Mouse (Mus musculus) kidney, adult 8-10 months (tissue): Measurements from ENCODE around the gene 4933415A04Rik.
A peak's percentile ranks its signal among the peaks of the same experiment; 100 is the strongest.

Experiments
- DNase-seq, 2 experiments: peaks; one replicate each; pipeline ENCODE4 v3.0.0; 2022

Gene 4933415A04Rik

DNA sequence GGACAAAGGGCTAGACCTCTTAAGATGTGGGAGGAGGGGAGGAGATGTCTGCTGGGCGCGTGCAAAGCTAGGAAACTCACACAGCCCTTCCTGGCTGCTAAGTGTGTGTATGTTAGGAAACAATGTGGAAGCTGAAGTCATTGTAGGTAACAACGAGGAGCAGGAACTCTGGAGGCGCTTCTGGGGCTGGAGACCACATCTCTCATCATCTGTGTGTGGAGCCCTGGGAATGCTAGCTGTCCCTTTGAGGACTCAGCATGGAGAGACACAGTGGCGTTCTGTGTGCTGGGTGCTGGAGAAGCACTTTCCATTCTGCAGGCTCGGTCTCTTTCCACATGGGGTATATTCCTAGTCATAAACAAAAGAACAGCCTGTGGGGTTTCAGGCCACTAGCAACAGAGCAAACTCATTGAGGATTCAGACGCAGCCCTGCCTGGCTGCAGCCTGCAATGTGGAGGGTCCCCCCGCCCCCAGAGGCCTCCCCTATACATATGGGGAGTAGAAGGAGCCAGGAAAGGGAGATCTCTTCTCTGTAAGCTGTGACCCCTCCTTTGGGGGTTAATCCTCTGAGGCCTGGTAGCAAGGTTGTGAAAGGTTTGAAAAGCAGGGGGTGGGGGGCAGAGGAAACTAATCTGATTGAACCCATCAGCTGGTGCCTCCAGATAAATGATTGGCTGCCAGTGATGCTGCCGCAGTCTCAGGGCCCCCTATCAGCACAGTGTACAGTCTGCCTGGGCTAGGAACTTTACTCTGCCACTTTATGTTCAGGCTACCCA lies 11.3 kb upstream of the 4933415A04Rik start:
- DNase-seq: no peak

DNA sequence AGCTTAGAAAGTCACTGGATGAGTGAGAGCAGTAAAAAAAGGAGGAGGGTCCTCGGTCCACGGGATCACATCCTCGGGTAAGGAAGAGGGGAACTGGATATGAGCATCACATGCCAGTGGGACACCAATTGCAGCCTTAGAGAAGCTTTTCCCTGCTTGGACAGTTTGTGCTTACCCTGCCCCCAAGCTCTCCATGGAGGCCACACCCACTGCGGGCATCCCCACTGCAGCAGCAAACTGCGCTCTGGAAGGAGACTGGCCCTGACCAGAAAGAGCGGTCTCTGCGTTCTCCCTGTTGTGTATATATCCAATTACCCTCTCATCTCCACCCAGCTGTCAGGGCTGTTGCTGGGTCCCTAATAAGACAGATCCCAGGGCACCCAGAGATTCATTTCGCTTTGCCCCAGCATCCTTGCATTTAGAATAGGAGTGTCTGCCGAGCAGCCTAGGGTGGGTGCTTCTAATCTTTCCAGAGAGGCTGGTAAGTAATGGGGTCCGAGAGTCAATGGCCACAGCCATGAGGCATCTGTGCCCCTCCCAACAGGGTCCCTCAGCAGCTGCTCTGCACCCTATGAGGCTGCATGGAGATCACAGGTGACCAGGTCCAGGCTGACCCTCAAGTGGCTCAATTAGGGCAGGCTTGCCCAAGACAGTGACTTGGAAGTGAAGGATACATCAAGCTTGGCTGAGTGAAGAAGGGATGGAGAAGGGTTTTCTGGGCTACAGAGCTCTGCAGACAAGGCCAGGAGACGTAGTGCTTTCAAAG lies 8.9 kb upstream of the 4933415A04Rik start:
- DNase-seq: no peak

DNA sequence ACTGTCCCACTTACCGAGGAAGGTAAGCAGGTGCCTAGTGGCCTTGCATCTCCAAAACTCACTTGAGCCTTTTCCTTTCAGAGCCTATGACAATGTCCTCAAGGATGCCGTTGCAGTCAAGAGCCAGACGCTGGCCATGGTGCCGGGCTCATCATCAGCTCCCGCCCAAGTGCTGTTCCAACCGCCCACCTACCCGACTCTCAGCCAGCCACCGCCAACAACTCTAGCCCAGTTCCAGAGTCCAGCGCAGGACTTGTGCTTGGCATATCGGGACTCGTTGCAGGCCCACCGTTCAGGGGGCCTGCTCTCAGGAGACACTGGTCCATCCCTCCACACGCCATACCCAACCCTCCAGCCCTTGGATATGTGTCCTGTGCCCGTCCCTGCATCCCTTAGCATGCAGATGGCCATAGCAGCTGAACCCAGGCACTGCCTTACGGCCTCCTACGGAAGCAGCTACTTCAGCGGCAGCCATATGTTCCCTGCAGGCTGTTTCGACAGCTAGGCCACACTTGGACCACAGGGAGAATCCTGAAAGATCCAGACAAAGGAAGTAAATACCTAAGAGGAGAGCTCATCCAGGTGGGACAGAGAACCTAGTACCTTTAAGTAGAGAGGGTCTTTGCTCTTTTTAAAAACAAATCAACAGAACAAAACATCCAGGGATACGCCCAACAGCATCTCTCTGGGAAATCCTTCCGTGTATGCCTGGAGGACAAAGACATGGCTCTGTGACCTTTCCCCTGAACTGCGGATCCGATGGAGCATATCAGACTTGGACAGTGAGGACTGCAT lies 1.4 kb upstream of the 4933415A04Rik start:
- no peak for DNase-seq

DNA sequence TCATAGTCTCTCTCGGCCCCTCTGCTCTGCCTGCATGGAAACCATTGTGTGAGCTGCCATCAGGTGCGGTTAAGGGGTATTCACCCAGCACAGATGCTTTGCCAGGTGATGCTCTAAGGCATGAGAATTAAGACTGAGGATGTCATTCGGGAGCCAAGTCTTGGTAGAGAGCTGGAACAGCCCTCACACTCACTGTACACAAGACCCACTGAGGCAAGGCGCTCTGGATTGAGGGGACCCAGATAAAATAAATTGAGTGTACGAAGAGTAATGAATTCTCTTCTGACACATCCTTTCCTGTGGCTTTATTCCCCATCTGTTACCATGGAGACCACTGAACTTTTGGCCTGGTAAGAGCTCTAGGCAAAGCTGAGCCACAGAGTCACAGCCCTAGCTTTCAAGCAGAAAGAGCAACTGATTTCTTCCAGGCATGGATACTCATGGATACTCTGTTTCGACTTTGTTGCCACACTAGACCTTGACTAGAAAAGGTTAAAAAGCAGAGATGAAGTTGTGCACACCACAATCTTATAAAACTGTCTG lies 2.8 kb downstream of the 4933415A04Rik start:
- DNase-seq: no peak

DNA sequence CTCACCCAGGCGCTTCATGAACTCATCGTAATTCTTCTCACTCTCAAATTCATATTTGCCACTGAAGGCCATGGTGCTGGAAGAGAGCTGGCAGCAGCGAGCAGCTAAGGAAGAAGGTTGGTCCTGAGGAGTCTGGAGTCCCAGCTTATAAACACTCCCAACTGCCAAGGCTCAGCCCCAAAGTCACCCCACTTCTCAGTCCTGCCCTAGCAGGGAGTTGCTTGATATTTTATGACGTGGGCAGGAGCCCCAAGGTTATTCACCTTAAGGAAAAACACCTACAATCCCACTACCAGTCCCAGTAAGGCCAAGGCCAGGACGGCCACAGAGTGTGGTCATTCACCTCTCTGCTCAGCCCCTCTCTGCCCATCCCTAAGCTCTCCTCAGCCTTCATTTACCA lies 14.6 kb downstream of the 4933415A04Rik start, which contains the start of gene Fabp6:
TSS of gene Fabp6 (minus strand) at position 101 of the 400 bp plus-strand sequence.
- no peak for DNase-seq

DNA sequence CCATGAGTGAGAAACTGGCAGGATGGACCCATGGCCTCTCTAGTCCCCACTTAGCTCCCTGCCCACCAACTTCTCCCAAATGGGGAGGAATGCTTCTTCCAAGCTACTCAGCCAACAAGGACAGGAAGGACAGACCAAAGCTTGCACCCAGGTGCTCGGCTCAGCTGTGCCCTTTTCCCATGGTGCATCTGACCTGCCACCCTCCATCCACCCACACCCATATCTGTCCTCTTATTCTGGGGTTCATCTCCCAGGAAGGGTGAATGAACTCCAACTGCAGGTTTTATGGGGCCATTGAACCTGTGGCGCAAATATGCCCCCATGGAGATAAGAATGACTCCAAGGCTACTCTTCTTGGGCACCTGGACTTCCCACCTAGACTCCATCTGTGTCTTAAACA lies 17.4 kb downstream of the 4933415A04Rik start:
- DNase-seq: no peak

DNA sequence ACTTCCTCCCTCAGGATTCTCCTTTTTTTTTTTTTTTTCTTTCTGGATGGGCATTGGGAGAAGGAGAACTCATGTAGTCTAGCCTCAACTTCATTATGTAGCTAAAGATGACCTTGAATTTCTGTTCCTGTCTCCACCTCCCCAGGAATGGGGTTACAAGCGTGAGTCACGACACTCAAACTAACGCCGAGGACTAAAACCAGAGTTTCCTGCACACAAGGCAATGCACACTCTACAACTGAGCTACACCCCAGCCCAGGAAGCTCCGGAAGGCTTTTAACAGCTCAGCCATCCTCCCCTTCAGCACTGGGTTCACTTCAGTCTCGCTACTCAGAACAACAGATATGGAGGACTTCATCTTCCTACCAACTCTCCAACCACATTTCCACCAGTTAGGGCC lies 18.1 kb downstream of the 4933415A04Rik start:
- no peak for DNase-seq

DNA sequence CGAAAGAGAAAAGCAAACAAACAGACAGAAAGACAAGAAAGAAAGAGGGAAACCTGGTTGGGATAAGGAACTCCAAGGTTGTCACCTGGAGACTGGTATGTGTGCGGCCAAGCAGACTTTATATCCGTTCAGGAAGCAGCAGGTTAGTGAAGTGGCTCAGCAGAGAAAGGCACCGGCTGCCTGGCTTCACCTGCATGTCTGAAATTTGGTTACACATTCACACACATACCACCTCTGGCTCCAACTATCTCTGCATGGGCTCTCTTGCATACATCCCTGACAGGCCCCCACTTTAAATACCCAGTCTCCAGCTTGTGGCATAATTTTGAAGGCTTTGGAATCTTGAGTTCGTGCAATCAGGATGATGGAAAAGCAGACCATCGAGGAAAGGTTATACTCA lies 19.0 kb downstream of the 4933415A04Rik start:
- DNase-seq: no peak

DNA sequence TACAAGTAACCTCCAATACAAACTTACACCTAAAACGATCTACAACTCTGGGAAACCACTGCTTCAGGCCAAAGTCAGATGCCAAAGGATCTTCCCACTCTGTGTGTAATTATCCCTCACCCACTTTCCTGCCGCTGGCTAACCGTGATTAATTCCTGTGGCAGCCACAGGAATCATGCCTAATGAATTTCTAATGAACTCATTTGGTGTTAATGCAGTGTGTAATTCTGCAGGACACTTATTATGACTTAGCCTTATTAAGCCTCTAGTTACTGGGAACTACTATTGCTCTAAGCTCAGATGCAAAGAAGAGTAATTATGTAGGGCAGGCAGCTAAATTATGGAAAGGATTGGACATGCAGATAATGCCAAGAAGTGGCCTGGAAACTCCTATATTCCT lies 21.6 kb downstream of the 4933415A04Rik start:
- no peak for DNase-seq

DNA sequence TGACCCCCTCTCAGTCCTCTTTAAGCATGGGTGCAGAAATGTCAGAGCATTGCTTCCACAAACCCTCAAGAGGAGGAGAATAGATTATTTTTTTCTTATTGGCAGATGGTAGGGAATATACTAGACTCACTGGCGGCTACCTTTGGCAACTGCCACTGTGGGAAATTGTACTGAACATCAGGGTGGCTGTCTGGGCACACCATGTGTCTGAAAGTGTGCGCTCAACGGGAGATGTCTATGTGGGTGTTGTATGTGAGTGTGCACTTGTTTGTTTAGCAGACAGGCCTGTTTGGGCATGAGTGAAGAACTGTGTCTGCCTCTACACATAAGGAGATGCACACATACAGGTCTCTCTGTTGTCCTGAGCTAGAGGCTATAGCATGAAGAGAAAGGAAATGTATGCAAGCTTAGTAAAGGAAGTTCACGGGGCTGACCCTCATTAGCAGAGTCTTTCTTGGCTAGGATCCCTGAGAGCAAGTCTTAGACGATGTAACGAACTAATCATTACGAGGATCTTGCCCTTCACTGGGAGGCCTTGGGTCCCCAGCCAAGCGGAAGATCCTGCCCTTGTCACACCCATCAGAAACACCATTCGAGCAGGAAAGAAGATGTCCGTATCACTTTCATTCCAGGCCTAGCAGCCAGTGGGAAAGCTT lies 23.3 kb downstream of the 4933415A04Rik start:
- no peak for DNase-seq

DNA sequence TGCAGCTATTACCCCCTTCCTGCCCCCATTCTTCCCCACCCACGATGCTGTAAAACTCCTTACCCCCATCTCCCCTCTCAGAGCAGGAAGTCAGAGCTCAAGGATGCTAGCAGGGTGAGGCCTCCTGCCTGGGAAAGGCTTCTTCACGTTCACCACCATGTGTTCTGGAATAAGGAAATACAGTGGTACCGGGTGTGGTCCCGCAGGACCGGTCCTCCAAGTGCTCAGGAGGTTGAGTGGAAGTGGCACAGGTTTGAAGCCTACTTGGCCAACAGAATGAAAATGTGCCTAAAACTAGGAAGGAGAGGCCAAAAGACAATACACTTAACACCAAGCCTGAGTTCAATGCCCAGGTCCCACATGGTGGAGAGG lies 23.8 kb downstream of the 4933415A04Rik start:
- no peak for DNase-seq

DNA sequence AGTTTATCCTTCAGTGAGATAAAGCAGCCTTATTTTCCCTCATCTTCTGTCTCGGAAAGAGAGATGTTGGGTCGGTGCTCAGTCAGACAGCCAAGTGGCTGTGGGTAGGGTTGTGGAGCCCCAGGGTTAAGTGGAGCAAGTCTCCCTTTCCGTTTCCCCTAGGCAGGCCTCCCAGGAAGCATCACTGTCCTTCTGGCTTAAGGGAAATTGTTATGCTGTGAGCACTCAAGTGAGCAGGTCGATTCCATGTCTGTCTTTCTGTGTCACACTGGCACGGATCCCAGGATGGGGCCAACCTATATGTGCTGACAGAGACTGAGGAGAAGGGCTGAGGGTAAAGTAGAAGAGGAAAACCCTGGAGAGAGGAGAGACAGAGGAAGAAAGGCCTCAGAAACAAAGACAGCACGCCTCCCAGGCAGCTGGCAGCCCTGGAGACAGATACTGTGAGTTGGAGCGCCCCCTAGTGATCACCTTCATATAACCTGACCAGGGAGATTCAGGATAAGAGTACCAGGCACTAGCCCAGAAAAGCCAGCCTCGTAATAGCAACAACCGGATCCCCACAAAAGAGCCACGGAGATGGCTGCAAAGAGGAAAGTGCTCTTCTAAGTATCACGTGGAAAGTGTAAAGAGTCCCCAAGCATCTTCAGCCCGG lies 26.1 kb downstream of the 4933415A04Rik start:
- peak; percentile 59 to 86 for DNase-seq

DNA sequence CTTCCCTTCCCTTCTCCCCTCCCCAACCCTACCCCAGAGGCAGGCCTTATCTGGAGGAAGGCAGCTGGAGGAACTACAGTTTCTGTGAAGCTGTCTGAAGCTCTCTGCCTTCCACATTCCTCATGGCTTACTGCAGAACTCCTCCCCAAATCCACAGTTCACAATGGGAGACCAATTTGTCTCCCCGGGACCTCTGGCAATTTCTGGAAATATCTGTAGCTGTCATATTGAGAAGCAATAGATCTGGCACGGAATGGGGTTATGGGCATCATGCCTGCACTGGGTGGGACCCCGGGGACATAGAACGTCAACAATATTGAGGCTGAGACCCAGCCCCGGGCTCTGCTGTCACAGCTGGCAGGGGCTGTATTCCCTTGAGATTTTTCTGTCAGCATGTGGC lies 31.1 kb downstream of the 4933415A04Rik start:
- no peak for DNase-seq

DNA sequence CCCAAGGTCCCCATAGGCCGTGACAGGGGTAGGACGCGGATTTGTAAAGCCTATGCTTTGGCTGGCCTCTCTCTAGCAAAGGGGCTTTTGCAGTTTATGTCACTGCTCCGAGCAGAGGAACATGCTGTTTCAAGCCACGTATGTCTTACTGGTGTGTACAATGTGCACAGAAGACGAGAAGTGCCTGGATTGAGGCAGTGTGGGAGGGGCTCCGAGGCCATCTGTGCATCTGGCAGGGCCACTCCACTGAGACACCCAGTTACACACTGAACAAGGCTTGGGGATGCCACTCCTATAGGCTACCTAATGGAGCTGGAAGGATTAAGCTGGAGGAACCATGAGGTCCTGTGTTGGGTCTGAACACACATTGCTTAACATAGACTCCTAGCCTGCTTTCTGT lies 31.6 kb downstream of the 4933415A04Rik start:
- no peak for DNase-seq

DNA sequence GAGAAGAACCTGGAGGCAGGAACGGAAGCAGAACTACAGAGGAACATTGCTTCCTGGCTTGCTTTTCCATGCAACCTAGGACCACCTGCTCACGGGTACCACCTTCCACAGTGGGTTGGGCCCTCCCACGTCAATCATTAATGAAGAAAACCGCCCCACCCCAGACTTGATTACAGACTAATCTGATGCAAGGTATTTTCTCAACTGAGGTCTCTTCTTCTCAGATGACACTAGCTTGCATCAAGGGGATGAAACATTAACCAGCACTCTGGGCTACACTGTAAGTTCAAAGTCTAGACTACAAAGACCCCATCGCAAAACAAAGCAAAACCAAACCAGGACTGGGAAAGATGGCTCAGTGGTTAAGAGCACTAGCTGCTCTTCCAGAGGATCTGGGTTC lies 34.9 kb downstream of the 4933415A04Rik start:
- peak; percentile 74 to 78 for DNase-seq

DNA sequence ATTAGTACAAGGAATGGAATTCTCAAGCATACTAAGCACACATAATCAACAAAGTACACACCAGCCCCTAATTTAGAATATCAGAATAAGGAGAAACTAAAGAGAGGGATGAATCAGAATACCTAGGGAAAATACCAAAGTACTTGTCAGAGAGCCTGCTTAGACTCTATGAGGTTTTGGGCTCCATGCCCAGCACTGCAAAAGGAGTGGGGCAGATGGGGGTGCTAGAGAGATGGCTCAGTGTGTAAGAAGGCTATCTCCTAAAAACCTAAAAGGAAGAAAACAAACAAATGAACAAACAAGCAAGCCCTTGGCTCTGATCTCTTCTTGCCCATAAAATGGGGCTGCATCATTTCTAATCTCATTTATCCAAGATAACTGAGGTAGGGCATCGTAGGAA lies 37.5 kb downstream of the 4933415A04Rik start:
- peak in 1 of 2 experiments; percentile 42 for DNase-seq

DNA sequence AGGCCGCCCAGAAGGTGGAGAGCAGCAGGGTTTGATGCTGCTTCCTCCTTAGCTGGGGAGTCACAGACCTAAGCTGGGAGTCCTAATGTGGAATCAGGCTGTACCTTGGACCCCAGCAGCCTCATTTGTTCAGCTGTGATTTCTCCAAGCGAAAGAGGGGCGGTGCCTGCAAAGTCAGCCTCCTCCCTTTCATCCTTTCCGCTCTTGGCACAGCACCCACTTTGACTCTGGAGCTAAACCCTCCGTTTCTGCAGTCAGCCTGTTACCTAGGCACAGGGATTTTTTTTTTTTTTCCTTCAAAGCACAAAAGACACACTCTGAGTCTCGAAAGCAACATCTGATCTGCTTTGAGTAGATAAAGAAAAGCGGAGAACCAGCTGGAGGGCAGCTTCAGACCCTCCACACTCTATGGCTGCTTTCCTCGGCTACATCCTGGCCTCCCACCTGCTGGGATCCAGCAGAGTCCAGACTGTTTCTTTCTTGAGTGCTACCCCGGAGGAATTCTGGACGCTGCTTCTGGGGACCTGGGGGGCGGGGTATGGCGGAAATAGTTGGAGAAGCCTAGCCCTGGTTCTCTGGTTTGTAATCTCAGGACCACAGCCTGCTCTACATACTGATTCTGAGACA lies 39.6 kb downstream of the 4933415A04Rik start:
- peak; percentile 80 to 90 for DNase-seq

DNA sequence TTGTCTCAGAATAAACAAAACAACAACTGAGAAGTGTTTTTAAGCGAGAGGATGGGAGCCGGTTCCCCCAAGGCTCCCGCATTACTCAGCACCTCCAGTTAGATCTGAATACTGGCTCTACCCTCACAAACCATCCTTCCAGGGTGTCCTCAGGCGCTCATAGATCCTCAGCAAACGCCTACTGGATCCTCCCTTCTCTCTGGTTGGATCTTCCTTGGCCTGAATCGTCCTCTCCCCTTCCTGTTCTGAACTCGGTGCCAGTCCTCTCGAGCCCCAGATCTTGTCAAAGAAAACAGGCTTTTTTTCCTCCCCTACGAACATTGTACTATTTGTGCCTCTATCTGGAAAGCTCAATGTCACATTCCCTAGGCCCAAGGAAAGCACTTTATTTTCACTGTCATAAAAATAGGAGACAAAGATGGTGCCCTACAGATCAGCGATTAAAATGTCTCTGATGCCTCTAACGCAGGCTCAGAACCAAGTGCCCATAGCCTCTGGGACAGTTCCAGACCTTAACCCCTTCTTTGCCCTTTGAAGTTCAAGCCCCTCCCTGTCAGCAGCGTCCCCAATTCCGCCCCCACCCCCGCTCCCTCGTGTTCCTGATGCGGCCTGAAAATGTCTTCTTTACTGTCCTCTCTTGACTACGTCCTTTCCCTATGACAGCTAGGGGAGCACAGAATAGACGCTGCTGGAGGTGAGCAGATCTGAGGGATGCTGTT lies 40.2 kb downstream of the 4933415A04Rik start:
- DNase-seq: no peak

DNA sequence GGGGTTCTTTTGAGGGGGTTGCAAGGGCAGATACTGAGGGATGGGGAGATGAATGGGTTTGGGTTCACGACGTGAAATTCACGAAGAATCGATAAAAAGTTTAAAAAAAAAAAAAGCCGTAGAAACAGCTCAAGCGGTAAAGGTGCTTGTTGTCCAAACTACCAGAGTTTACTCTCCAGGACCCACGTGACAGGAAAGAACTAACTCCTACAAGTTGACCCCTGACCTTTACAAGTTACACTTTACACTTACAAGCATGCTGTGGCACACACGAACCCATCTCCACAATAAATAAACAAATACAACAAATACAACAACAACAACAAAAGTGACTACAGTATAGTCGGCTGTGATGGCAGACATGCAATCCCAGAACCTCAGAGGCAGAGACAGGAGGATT lies 44.8 kb downstream of the 4933415A04Rik start:
- DNase-seq: no peak

DNA sequence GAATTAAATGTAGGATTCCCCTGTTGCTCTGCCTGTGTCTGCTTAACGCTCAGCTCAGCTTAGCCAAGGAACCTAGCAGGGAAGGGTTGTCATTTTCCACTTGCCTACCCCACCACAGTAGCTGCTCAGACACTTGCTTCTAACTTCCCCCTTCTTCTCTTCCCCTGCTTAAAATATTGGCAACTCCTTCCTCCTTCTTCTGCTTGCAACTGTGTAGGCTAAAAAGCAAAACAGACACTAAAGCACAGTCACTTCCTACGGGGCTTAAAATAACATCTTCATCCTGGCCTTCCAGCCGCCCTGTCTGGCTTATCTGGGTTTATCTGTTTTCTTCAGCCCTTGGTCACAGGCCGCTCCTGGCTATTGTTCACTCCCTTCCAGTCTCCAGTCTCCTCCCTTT lies 45.7 kb downstream of the 4933415A04Rik start:
- DNase-seq: no peak

DNA sequence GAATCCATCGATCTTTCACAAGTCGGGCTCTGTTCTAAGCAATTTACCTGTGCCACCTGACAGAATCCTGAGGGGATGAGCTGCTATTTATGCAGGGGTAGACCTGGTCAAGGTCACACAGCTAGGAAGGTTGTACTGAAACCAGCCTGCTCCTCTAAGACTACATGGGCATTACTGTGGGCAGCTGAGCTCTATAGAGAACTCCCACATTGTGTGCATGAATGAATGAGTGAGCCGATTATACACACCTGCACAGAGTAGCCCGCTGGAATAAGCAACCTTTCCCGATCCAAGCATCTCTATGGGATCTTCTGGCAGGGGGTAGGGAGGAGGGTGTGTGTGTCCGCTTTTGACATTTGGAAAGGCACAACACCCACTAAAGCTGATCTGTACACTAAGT lies 46.3 kb downstream of the 4933415A04Rik start:
- DNase-seq: no peak
